Mouse (Mus musculus) hindbrain, embryonic 15.5 days (tissue): Measurements from ENCODE around the gene Tulp4. TPM values are rescaled to one million over a fixed set of nuclear protein-coding genes. Genes with fewer than 3 reads are reported as not detected.
"Not testable (repeated sequence)": the region's sequence is repeated elsewhere in the genome, so short reads cannot be mapped to it uniquely, and the experiment has no call there.

ENCODE experiments used
- ATAC-seq: fragments of 200-750 bp; cut with Nextera tagmentation; 2 replicates; pipeline ENCODE4 v1.8.0; 2017; ENCODE audit warnings: low read depth, moderate number of reproducible peaks, moderate TSS enrichment; ENCODE audit not compliant: low FRiP score
- H3K27ac ChIP-seq: fragments of 300-500 bp; sonication (generic); replicated peaks from 2 replicates; pipeline ENCODE4 v1.5.1; 2015; ENCODE audit warnings: mild to moderate bottlenecking, inconsistent platforms
- H3K27me3 ChIP-seq: fragments of 300-500 bp; sonication (generic); 2 replicates; pipeline ENCODE4 v1.6.1; 2015; ENCODE audit warnings: control low read depth, inconsistent platforms
- H3K36me3 ChIP-seq: fragments of 300-500 bp; sonication (generic); 2 replicates; pipeline ENCODE4 v1.6.1; 2015; ENCODE audit warnings: control low read depth, inconsistent platforms
- H3K4me1 ChIP-seq: fragments of 300-500 bp; sonication (generic); replicated peaks from 2 replicates; pipeline ENCODE4 v1.6.1; 2015; ENCODE audit warnings: control low read depth, inconsistent platforms
- H3K4me2 ChIP-seq: fragments of 300-500 bp; sonication (generic); 2 replicates; pipeline ENCODE4 v1.6.1; 2015; ENCODE audit warnings: moderate library complexity, mild to moderate bottlenecking, inconsistent platforms
- H3K4me3 ChIP-seq: fragments of 300-500 bp; sonication (generic); 2 replicates; pipeline ENCODE4 v1.5.1; 2015; ENCODE audit warnings: mild to moderate bottlenecking, inconsistent platforms
- H3K9ac ChIP-seq: fragments of 300-500 bp; sonication (generic); 2 replicates; pipeline ENCODE4 v1.6.1; 2015; ENCODE audit warnings: inconsistent platforms
- H3K9me3 ChIP-seq: fragments of 300-500 bp; sonication (generic); 2 replicates; pipeline ENCODE4 v1.6.1; 2016; ENCODE audit warnings: control low read depth, inconsistent platforms
- WGBS: fragments of 180-500 bp; shearing (Covaris S2); methylation state at CpG from one replicate; pipeline ENCODE4 v1.1.7; 2015; 5-methylcytosine and 5-hydroxymethylcytosine counted together
- polyA plus RNA-seq: library from polyadenylated mRNA; unstranded; fragments of >200 nt; fragmentation: Nextera tagmentation; extraction: Ambion mirVana; gene quantifications from 2 replicates; pipeline ENCODE4 v1.2.1, GENCODE M21; 2015

The Tulp4 gene
- polyA plus RNA-seq, 1 experiment from 2014 or later = 120 TPM

GRCm38 (mm10) chr17:6197491-6197890, 91.3 kb downstream of the Tulp4 start:
- Histone ChIP-seq H3K4me2 (no peak overlapping the region), H3K9ac (no peak overlapping the region), H3K9me3 (no peaks in the 10 kb centered on the region), H3K27me3 (no peaks in the 10 kb centered on the region), H3K4me3 (no peak overlapping the region), H3K36me3 (peaks cover 32% of the 10 kb centered on the region; the same call in 1 of the 2 replicates), H3K4me1 (no peaks in the 10 kb centered on the region), H3K27ac (no peak overlapping the region)
- WGBS = 65% methylated on average over 7 of the region's 7 CpGs
- ATAC-seq = no peak

DNA sequence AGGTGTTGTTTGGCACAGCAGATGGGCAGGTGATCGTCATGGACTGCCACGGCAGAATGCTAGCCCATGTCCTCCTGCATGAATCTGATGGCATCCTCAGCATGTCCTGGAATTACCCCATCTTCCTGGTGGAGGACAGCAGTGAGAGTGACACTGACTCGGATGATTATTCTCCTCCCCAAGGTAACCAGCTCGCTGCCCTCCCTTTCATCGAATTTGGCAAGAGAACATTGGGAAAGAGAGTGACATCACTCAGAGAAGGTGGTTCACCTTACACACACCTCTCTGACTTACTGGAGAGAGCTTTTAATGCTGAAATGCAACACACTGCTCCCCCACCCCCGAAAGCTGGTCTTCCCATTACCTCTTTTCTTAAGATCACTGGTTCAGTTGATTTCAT, 92.4 kb downstream of the Tulp4 start:
- no peak overlapping the region for H3K27ac ChIP-seq
- ATAC-seq = no peak
- H3K36me3 ChIP-seq = peaks cover 36% of the 10 kb centered on the region; the same call in 1 of the 2 replicates
- no peak overlapping the region for H3K4me3 ChIP-seq
- no peaks in the 10 kb centered on the region for H3K4me1 ChIP-seq
- no peak overlapping the region for H3K4me2 ChIP-seq
- no peaks in the 10 kb centered on the region for H3K9me3 ChIP-seq
- H3K9ac ChIP-seq = no peak overlapping the region
- 85% methylated on average over 6 of the region's 6 CpGs for WGBS
- no peaks in the 10 kb centered on the region for H3K27me3 ChIP-seq

DNA sequence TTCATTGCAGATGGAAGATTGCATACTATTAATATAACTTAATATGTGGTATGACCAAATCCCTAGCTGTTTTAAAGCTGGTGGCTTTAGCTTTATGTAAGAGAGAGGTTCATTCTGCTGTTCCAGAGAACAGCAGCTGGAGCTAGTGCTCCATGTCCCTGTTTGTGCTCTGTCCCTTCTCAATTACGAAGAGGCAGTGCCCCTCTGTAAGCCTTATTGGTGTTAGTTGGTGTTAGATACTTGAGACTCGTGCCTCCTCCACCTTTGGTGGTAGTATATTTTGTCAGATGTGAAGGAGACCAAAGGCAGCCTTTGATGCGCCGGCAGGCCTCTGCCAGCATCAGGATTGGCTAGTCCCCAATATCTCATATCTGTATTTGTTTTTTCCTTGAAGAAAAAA, 92.9 kb downstream of the Tulp4 start:
- Histone ChIP-seq H3K4me1 (no peaks in the 10 kb centered on the region), H3K36me3 (peaks cover 36% of the 10 kb centered on the region; the same call in 1 of the 2 replicates), H3K4me3 (no peak overlapping the region), H3K9me3 (no peaks in the 10 kb centered on the region), H3K9ac (no peak overlapping the region), H3K4me2 (no peak overlapping the region), H3K27ac (no peak overlapping the region), H3K27me3 (no peaks in the 10 kb centered on the region)
- no peak for ATAC-seq
- 69% methylated on average over 4 of the region's 4 CpGs for WGBS

DNA sequence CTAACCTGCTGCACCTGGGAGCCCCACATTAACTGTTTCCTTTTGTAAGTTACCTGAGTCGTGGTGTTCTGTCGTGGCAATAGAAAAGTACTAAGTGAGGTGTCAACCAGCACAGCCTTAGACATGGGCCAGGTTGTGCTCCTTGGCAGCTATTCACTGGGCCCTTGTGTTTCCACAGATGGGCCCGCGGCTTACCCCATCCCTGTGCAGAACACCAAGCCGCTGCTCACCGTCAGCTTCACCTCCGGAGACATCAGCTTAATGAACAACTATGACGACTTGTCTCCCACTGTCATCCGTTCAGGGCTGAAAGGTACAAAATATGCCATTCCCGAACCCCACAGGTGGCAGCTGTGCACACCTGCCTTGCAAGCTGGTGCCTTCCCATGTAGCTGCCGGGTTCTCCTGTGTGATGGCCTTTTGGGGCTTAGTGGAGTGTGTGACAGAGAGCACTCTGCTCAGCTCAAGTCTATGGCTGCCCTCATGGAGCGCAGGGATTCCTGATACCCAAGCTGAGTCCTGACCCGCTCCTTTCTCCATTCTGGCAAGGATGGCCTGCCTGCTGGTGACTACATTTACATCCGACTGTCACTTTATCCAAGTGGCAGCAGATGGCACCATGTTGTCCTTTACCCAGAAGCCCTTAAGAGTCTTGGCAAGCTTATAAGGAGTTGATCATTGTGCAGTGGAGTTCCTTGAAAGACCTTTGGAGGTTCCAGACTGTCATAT, 95.4 kb downstream of the Tulp4 start:
- no peak overlapping the region for H3K4me2 ChIP-seq
- H3K27ac ChIP-seq = no peak overlapping the region
- WGBS = 88% methylated on average over 14 of the region's 14 CpGs
- no peaks in the 10 kb centered on the region for H3K9me3 ChIP-seq
- H3K4me1 ChIP-seq = no peaks in the 10 kb centered on the region
- no peaks in the 10 kb centered on the region for H3K27me3 ChIP-seq
- H3K36me3 ChIP-seq = peaks cover 34% of the 10 kb centered on the region; the same call in 1 of the 2 replicates
- H3K4me3 ChIP-seq = no peak overlapping the region
- no peak for ATAC-seq
- H3K9ac ChIP-seq = no peak overlapping the region

DNA sequence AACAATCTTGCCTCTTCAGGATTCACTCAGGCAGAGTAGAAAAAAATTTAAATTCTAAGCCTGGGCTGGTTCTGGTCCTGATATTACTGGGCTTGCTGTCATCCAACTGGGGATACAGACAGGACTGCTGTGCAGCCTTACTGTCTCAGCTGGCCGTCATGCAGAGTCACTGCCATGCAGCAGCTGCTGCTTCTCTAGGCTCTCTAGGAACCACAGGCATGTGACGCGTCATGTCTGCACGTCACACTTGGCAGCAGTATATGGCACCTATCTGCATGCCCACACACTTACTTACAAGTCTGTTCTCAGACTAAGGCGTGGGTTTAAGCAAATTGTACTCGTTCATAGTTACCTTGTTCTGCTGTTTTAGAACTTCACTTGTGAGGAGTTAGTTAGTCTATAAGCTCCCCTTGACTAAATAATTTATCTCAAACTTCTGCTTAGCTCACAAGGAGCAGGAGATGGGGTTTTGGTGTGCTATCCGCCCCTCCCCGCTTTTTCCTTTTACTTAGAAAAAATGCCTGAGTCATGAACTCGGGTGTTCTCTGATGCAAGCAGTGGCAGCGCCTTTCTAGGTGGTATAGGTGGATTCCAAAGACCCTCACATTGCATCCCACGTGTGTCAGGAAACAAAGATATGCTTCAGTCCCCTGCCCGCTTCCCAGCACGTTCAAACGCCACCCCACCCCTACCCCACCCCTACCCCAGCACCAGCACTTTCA, 96.3 kb downstream of the Tulp4 start:
- H3K4me1 ChIP-seq = no peaks in the 10 kb centered on the region
- peaks cover 41% of the 10 kb centered on the region for H3K36me3 ChIP-seq
- H3K4me2 ChIP-seq = no peak overlapping the region
- no peak for ATAC-seq
- H3K9me3 ChIP-seq = no peaks in the 10 kb centered on the region
- 80% methylated on average over 14 of the region's 14 CpGs for WGBS
- H3K4me3 ChIP-seq = no peak overlapping the region
- H3K9ac ChIP-seq = no peak overlapping the region
- H3K27ac ChIP-seq = no peak overlapping the region
- no peaks in the 10 kb centered on the region for H3K27me3 ChIP-seq

- ATAC-seq = no peak
- Histone ChIP-seq H3K9me3 (no peaks in the 10 kb centered on the region), H3K4me2 (no peak overlapping the region), H3K4me3 (no peak overlapping the region), H3K27me3 (no peaks in the 10 kb centered on the region), H3K27ac (no peak overlapping the region), H3K36me3 (peaks cover 46% of the 10 kb centered on the region), H3K9ac (no peak overlapping the region), H3K4me1 (no peaks in the 10 kb centered on the region)
- WGBS = 87% methylated on average over 7 of the region's 7 CpGs
These were observed 96.9 kb downstream of the Tulp4 start for GRCm38 (mm10) chr17:6203126-6203525.

- Histone ChIP-seq H3K4me1 (no peaks in the 10 kb centered on the region), H3K27me3 (no peaks in the 10 kb centered on the region), H3K4me3 (no peak overlapping the region), H3K4me2 (no peak overlapping the region), H3K27ac (no peak overlapping the region), H3K36me3 (peaks cover 40% of the 10 kb centered on the region), H3K9me3 (no peaks in the 10 kb centered on the region), H3K9ac (no peak overlapping the region)
- 43% methylated on average over 4 of the region's 4 CpGs for WGBS
- ATAC-seq = no peak
These were observed 97.6 kb downstream of the Tulp4 start for GRCm38 (mm10) chr17:6203795-6204194.

DNA sequence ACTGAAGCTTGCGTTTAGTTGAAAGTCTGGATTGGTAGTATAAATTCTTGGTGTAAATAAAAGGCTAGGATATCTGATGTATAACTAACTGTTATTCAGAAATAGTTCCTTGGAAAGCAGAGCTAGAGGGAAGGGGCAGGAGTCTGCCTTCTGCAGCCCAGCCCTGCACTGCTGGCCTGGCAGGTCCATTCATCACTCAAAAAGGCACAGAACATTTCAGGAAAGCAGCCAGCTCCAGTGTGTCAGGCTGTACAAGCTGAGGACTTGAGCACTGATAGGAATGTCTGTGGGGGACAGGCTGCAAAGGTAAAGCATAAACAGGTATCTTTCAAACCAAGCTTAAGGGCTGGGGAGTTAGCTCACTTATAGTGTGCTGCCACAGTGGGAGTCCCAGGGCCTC, 105.5 kb downstream of the Tulp4 start:
- H3K27ac ChIP-seq = no peak overlapping the region
- ATAC-seq = no peak
- H3K9ac ChIP-seq = no peak overlapping the region
- no peak overlapping the region for H3K4me3 ChIP-seq
- H3K4me1 ChIP-seq = no peaks in the 10 kb centered on the region
- no peaks in the 10 kb centered on the region for H3K27me3 ChIP-seq
- H3K4me2 ChIP-seq = no peak overlapping the region
- H3K9me3 ChIP-seq = no peaks in the 10 kb centered on the region
- WGBS = 88% methylated on average over 1 of the region's 1 CpGs
- peaks cover 54% of the 10 kb centered on the region for H3K36me3 ChIP-seq

- 88% methylated on average over 4 of the region's 4 CpGs for WGBS
- no peak overlapping the region for H3K4me2 ChIP-seq
- H3K36me3 ChIP-seq = peaks cover 43% of the 10 kb centered on the region
These were observed 109.4 kb downstream of the Tulp4 start for GRCm38 (mm10) chr17:6215640-6216039.

GRCm38 (mm10) chr17:6216514-6216913, 110.3 kb downstream of the Tulp4 start:
- peaks cover 43% of the 10 kb centered on the region for H3K36me3 ChIP-seq
- H3K4me2 ChIP-seq = no peak overlapping the region
- H3K27ac ChIP-seq = no peak overlapping the region
- no peaks in the 10 kb centered on the region for H3K4me1 ChIP-seq
- H3K9me3 ChIP-seq = no peaks in the 10 kb centered on the region
- no peaks in the 10 kb centered on the region for H3K27me3 ChIP-seq
- WGBS = 95% methylated on average over 10 of the region's 10 CpGs
- no peak overlapping the region for H3K9ac ChIP-seq
- ATAC-seq = no peak
- H3K4me3 ChIP-seq = no peak overlapping the region

More at GRCm38 (mm10) chr17:6215640-6216039, 109.4 kb downstream of the Tulp4 start:
- Histone ChIP-seq H3K27ac (no peak overlapping the region), H3K9ac (no peak overlapping the region), H3K4me3 (no peak overlapping the region), H3K9me3 (no peaks in the 10 kb centered on the region), H3K27me3 (no peaks in the 10 kb centered on the region), H3K4me1 (no peaks in the 10 kb centered on the region)
- no peak for ATAC-seq

DNA sequence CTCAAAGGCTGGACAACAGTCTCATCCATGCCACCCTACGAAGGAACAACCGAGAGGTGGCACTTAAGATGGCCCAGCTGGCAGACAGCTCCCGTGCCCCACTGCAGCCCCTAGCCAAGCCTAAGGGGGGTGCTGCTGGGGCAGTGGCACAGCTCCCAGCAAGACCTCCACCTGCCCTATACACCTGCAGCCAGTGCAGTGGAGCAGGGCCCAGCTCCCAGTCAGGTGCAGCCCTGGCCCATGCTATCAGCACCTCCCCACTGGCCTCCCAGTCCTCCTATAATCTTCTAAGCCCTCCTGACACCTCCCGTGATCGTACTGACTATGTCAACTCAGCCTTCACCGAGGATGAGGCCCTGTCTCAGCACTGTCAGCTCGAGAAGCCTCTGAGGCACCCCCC, 126.4 kb downstream of the Tulp4 start:
- H3K4me1 ChIP-seq, H3K4me2 ChIP-seq, H3K27ac ChIP-seq, H3K9ac ChIP-seq, H3K36me3 ChIP-seq, H3K4me3 ChIP-seq, H3K9me3 ChIP-seq, H3K27me3 ChIP-seq, ATAC-seq: not testable (repeated sequence)
- WGBS = no CpG with 5 or more reads among the region's 7 CpGs

GRCm38 (mm10) chr17:6251298-6251697, 145.1 kb downstream of the Tulp4 start:
- H3K4me2 ChIP-seq, H3K27ac ChIP-seq, H3K9me3 ChIP-seq, ATAC-seq, H3K4me3 ChIP-seq, H3K9ac ChIP-seq, H3K36me3 ChIP-seq, H3K27me3 ChIP-seq, H3K4me1 ChIP-seq: not testable (repeated sequence)
- 96% methylated on average over 1 of the region's 1 CpGs for WGBS
